Mouse (Mus musculus): Measurements from ENCODE around the gene Ctse.
"Not testable (repeated sequence)": the region's sequence is repeated elsewhere in the genome, so short reads cannot be mapped to it uniquely, and the experiment has no call there.

Ctse gene

DNA sequence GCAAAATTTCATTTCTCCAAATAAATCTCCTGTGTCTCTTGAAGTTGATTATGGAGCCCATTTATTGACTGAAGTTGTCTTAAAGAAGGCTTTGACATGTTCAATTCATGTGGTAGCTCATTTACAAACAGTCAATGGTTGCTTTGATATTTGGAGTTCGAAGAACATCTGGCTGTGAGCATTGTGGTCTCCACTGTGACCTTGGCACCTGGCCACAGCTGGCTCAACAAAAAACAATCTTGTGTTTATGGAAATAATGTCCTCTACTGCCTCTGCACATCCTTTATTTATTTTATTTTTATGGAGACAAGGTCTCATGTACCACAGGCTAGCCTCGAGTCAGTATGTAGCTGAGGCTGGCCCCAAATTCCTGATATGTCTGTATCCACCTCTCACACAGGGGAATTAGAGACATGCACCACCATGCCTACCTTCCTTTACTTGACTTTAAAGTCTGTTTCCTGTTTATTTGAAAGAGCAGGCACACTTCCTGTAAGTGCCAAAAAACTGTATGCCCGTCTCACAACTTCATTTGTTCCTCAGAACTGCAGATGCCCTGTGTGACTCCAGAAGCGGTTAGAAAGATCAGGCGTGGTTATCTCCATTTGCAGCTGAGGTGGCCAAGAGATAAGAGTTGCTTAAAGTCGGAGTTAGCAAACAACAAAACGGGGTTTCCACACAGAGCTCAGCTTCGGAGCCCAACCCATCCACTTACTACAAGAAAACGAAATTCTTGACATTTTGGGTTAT lies at the start of gene Ctse:
Gene Ctse, plus strand, starts transcription at position 516 of the 750 bp plus-strand sequence.
- in situ Hi-C loops (cut with MboI; ENCODE audit: unreplicated experiment in 2 of 2) = no loop called here

DNA sequence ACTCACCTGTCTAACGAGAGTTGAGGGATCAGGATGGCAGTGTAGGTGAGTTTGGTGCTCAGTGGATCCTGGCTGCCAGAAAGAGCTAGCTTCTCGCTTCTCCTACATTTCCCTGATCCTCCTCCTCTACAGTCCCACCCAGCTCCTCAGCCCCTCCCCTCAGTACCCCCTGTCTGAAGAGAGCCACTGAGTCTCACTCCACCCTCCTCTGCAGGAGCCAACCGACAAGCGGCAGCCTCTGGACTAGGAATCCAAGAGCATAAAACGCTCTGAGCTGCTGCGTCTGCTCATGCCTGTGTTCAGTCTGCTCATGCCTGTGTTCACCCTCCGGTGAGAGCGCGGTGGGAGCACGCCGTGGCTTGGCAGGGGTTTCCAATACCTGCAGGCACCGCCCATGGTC lies 39.2 kb upstream of the Ctse start, which contains the start of gene Avpr1b:
Gene Avpr1b, plus strand, starts transcription at position 335 of the 400 bp plus-strand sequence.
- in situ Hi-C loops (cut with MboI; ENCODE audit: unreplicated experiment in 2 of 2) = no loop called here

DNA sequence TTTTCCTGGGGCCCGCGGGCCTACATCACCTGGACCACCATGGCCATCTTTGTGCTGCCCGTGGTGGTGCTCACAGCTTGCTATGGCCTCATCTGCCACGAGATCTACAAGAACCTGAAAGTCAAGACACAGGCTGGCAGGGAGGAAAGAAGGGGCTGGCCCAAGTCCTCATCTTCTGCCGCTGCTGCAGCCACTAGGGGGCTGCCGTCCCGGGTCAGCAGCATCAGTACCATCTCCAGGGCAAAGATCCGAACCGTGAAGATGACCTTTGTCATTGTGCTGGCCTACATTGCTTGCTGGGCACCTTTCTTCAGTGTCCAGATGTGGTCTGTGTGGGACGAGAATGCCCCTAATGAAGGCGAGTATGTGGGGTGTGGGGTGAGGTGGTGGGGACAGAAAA lies 37.8 kb upstream of the Ctse start:
- in situ Hi-C loops (cut with MboI; ENCODE audit: unreplicated experiment in 2 of 2) = no loop called here

DNA sequence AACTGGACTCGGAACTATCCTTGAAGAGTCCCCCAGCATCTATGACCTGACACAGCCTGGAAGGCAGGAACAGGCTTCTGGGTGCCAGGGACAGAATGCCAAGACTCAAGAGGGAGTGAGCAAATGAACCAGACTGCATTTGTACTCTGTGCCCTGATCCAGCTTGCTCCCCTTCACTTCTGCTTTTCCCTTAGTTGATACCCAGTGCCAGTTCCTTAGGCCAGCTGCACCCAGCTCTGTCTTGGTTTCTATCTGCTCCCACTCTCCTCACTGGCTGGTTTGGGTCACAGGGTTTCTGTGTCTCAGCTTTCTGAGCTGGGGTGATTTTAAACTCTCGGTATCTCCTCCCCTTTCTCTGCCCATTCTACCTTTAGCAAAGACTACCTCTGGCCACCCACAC lies 31.4 kb upstream of the Ctse start:
- in situ Hi-C loops (cut with MboI; ENCODE audit: unreplicated experiment in 2 of 2) = no loop called here

DNA sequence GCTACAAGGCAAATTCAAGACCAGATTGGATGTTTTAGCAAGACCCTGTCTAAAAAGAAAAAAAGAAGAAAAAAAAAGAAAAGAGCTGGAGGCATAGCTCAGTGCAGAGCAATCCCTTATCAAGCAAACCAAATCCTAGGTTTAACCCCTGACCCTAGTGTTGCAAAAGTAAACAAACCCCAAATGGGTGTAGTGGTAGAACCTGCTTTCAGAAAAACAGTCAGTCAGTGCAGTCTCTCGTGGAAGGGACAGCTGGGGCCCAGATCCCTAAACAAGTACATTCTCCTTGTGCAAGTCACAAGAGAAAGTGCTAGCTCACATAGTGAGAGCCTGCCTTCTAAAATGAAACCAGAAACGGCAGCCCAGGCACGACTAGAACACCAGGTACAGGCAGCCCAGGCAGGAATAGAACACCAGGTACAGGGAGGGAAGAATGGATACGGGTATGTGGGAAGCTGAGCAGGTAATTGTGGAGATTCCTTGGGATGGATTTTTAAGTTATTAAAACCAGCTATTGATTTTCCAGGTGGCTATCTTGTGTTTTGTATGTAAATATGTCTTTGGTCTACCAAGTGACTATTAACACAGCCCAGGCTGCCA lies 25.4 kb upstream of the Ctse start:
- in situ Hi-C loops (cut with MboI; ENCODE audit: unreplicated experiment in 2 of 2) = loop anchor here (5.0 kb wide), 5 partner anchors 45 to 160 kb away; no protein-coding TSS in a partner anchor

DNA sequence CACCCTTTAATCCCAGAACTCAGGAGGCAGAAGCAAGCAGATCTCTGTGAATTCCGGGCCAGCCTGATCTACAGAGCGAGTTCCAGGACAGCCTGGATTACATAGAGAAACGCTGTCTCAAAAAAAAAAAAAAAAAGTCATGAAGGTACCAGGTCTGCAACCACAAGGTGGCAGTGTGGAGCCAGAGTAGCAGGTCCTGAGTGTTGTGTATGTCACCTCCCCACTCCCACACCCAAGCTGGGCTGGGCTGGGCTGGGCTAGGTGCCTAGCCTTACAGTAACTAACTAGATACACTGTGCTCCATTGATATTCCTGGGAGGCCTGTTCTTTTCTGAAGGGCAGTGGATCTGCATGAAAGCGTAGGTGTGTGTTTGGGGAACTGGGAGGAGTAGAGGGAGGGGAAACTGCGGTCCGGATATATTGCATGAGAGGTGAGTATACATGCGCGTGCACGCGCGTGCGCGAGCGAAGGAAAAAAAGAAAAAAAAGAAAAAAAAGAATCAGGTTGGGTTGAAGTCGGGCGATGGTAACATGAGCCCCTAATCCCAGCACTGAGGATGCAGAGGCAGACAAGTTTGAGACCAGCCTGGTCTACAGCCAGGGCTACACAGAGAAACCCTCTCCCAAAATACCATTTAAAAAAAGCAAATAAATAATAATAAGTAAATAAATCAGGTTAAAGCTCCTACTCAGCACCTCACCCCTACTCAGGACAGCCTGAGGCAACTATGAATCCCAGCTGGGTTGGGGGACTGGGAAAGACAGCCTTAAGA lies 24.6 kb upstream of the Ctse start:
- in situ Hi-C loops (cut with MboI; ENCODE audit: unreplicated experiment in 2 of 2) = loop anchor here (5.0 kb wide), 5 partner anchors 44 to 159 kb away; no protein-coding TSS in a partner anchor

DNA sequence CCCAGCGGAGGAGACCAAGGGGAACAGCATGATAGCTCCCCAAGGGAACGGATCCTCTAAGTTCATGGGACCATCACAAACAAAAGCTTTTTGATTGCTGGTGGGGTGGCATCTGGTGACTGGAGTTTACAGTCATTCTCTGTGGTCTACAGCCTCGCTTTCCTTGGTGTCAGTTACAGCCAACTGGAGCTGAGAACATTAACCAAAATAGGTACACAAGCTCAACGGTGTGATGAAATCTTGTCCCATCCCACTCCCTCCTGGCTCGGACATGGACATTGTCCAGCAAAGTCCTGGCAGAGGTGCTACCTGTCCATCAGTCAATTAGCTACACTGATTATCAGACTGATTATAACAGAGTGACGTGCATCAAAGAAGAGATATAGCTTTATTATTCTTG lies 23.5 kb upstream of the Ctse start:
- in situ Hi-C loops (cut with MboI; ENCODE audit: unreplicated experiment in 2 of 2) = loop anchor here (5.0 kb wide), 5 partner anchors 43 to 158 kb away; no protein-coding TSS in a partner anchor

DNA sequence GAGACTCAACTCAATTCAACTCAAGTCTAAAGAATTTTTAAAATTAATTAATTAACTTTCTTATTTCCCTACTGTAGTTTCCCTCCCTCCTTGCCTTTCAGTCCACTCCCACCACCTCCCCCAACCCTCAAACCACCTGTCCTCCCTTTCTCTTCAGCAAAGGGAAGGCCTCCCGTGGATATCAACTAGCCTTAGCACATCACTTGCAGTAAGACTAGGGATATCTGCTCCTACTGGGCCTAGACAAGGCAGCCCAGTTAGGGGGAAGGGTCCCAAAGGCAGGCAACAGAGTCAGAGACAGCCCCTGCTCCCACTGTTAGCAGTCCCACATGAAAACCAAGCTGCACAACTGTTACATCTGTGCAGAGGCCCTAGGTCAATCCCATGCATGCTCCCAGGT lies 22.0 kb upstream of the Ctse start:
- in situ Hi-C loops (cut with MboI; ENCODE audit: unreplicated experiment in 2 of 2) = no loop called here

DNA sequence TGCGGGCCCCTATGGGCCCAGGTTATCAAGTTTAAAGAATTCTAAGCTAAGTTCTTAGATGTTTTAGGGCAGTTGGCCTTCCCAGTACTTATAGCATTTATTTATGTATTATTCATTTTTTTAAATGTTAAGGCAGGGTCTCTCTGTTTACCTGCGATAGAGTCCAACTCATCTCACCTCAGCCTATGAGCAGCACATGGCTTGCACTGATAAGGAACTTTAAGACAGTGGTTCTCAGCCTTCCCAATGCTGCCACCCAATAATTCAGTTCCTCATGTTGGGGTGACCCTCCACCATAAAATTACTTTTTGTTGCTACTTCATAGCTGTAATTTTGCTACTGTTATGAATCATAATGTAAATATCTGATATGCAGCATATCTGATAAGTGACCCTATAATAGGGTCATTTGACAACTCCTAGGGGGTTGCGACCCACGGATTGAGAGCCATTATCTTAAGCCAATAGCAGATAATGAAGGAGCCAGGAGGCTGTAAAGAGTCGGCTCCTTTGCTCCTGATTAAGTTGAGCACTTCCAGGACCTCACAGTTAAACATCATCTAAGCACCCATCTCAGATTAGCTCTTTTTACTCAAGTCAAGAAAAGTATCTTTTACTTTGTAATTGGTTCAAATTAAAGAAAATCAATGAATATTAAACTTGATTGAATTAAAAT lies 21.4 kb upstream of the Ctse start:
- in situ Hi-C loops (cut with MboI; ENCODE audit: unreplicated experiment in 2 of 2) = no loop called here

DNA sequence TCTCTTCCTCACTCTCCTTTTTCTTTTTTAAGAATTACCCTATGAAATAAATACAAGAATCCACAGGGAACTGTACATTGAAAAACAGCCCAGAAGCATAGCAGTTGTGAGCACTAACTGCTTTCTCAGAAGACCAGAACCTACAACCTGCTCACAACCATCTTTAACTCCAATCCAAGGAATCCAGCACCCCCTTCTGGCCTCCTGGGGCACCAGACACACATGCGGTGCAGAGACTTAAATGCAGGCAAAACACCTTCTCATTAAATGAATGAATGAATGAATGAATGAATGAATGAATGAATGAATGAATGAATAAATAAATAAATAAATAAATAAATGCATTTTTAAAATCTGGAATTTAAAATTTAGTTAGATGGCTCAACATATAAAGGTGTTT lies 19.5 kb upstream of the Ctse start:
- in situ Hi-C loops (cut with MboI; ENCODE audit: unreplicated experiment in 2 of 2) = no loop called here

DNA sequence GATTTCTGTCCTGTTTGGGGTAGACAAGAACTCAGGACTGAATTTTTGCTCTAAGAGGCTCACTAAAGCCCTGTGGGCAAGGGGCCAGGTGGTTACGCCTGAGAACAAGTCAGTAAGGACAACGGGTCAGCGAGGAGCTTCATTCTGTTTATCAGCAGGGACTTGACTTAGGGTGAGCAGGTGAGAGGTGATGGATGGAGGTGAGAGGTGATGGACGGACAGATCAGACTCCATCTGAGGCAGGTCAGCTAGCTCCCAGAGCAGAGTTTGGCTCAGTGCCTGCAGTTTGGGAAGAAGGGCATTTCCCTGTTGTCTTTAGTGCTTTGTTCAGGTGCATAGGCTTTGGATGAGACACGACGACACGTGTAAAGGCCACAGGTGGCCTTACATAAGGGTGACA lies 18.8 kb upstream of the Ctse start:
- in situ Hi-C loops (cut with MboI; ENCODE audit: unreplicated experiment in 2 of 2) = no loop called here

DNA sequence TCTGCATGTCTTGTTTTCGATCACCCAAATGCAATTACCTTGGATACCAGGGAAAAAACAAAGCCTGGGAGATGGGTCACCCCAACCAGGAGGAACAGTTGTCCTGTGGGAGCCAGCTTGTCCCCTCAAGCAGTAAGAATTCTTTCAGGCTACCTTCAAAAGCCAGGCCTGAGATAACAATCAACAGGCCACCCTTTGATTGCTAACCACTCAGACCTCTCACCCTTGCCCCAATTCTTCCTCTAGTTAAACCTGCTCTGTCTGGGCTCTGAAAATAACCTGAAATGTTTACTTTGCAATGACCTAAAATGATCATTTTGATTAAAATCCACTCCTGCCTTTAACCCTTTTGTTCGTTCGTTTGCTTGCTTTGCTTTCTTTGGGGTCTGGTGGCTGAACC lies 14.5 kb upstream of the Ctse start:
- in situ Hi-C loops (cut with MboI; ENCODE audit: unreplicated experiment in 2 of 2) = no loop called here

DNA sequence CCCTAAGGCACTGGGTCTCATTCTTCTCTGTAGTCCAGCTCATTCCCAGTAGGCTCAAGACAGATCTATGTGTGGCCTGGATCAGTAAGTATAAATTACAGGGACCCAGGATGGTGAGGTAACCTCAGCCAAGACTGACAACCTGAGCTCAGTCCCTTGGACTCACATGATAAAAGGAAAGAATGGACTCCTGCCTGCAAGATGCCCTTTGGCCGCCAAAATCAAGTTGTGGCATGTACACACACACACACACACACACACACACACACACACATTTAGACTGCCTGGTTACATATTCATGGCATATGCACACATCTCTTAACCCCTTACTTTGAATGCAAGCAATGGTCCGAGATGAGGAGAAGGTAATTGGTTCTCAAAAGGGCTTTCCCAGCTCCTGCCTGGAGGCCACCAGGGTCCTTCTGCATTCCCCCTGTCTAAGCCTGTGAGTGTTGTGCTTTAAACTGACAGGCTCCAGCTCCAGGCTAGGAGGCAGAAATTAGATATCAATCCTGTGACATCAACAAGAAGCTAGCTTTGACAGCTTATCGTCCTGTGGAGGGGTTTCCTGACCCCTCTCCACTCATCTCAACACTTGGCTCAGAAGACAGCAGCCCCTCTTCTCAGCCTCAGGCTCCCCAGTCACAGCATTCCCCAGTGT lies 13.8 kb upstream of the Ctse start:
- in situ Hi-C loops (cut with MboI; ENCODE audit: unreplicated experiment in 2 of 2) = no loop called here

DNA sequence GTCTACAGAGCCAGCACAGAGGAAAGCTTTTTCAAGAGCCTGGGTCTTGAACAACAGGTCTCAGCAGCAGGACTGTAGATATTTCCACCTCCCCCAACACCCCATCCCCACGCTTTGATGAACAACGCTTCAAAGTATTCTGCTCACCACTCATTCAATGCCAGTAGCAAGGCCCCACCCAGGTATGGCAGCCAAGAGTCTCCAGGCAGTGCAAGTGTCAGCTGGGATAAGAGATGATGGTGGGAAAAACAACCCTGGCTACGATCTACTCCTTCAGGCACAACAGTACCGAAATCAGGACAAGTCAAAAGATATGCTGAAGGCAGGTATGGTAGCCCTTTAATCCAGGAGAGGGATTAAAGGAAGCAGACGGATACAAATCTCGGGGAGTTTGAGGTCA lies 11.9 kb upstream of the Ctse start:
- in situ Hi-C loops (cut with MboI; ENCODE audit: unreplicated experiment in 2 of 2) = no loop called here

DNA sequence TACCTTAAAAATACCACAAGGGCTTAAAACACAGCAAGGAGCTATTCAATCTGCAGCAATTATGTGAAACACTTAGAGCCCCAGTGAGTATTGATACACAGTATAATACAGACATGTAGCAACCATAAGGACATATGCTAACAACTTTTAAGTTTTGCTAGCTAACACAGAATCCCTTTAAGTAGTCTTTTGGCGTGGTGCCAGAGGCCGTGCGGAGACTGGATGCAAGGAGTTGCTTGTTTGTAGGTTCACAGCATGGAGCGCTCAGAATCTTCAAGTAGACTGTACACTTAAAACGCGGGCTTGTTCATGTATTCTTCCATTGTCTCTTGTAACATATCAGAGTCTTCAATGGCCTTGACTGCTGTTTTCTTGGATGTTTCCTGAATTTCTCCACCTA lies 5.9 kb upstream of the Ctse start:
- in situ Hi-C loops (cut with MboI; ENCODE audit: unreplicated experiment in 2 of 2) = not testable (repeated sequence)

DNA sequence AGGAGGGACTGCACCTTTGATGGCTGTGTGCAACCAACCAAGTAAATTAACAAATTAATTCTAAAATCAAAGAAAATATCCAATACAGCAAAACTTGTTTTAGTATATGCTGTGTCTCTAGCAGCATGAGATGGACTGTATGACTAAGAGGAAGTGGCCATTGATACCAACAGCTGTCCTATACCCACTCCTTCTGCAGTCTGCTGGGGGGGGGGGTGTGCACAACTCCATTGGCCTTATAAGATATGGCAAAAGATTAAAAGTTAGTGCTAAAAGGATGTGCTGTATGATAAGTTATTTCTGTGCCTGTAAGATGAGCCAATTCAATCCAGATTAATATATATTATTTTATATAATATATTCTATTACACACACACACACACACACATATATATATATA lies 3.6 kb upstream of the Ctse start:
- in situ Hi-C loops (cut with MboI; ENCODE audit: unreplicated experiment in 2 of 2) = no loop called here

DNA sequence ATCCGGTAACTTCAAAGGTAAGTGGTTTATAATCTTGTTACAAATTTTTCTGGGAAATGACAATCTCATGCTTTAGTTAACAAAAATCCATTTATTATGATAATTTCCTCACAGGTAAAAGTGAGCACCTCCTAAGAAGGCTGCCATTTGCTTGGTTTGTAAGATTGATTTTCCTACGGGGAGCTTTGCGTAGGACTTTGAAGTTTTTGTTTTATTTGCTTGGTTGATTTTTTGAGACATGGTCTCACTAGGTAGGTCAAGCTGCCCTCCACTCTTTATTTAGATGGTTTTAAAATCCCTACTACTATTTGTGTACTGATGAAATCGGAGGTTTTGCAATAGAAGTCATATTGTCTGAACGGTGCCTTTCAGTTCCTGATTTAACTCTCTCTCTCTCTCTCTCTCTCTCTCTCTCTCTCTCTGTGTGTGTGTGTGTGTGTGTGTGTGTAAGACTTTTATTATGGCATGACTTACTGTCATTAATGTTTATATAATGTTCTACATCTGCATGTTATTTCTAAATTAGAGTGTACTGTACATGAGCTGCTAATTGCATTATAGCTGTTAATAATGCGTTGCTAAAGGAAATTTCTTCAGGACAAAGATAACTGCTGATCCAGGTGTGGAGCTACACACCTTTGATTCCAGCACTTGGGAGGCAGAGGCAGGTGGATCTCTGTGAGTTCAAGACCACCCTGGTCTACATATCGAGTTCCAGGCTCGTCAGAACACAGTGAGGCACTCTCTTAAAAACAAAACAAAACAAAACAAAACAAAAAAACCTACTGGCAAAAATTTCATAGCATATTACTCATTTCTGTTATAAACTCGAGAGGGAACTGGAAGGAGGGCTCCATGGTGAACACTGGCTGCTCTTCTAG lies 675 bp downstream of the Ctse start:
- in situ Hi-C loops (cut with MboI; ENCODE audit: unreplicated experiment in 2 of 2) = no loop called here

DNA sequence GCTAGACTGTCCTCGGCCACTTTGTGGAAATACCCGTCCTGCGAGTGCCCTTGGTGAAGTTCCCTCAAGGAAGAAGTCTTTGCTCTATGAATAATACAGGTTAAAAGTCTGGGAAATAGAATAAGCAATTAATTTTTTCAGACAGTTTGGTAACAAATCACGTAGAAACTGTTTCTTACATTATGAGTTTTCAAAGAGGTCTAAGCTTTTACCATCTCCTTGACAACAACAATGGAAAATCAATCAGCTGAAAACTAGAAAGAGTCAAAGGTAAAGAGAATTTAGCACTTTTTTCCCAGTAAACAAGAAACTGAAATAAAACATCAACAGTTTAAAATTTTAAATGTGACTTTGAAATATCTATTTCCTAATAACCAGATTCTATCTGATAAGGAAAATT lies 2.0 kb downstream of the Ctse start:
- in situ Hi-C loops (cut with MboI; ENCODE audit: unreplicated experiment in 2 of 2) = no loop called here

DNA sequence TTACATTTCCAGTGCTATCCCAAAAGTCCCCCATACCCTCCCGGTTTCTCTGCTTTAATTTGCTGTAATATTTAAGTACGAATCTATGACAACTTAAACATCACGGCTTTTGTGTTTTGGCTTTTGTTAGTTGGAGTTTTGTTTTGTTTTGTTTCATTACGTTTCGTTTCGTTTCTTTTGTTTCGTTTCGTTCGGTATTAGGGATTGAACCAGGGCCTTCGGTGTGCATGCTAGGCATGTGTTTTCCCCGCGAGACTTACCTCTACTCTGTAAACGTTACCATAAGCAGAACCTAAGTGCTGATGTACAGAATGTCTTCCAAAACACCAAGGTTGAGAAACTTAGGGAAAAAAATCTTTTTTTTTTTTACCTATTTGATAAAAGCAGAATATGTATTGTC lies 3.5 kb downstream of the Ctse start:
- in situ Hi-C loops (cut with MboI; ENCODE audit: unreplicated experiment in 2 of 2) = no loop called here

Data from v-Abl transformed pro-B cells (cell line).